Mouse (Mus musculus) liver, adult 2 months (tissue): ENCODE data around the gene Pdcd6.

Experiments
- CTCF ChIP-seq: fragments of 200-500 bp; IDR thresholded peaks from 2 replicates; pipeline ENCODE4 v1.5.1; 2011; ENCODE audit warnings: low read depth, low read length, control low read depth
- POLR2A ChIP-seq: fragments of 200-500 bp; IDR thresholded peaks from 2 replicates; pipeline ENCODE4 v1.6.1; 2011; ENCODE audit warnings: low read length, control low read depth; ENCODE audit not compliant: insufficient read depth; ENCODE audit errors: extremely low read depth

DNA sequence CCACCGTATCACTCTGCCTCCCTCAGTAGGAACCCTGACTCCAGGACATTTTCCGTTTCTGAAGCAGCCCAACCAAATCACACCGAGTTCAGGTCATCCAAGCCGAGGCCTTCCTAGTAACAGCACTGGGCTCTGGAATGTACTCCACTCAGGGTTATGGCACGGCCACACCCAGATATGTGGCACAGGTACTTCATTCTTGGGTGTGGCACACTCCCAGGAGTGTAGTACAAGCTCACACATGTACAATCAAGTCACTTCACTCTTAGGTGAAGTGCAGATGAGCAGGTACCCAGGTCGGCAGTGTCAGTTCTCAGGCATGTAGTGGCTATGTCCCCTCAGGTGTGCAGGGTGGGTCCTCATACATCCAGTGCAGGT is 15.8 kb downstream of the Pdcd6 start:
- TF ChIP-seq CTCF (no peak; the same call in 1 of the 2 replicates), POLR2A (no peak)
